Mouse (Mus musculus) liver, postnatal 0 days (tissue): ENCODE data around the gene Bhlha15.

ENCODE experiments used
- CTCF ChIP-seq: sonication (generic); IDR thresholded peaks from 2 replicates; pipeline ENCODE4 v1.5.1; 2016; ENCODE audit warnings: antibody characterized with exemption, low read depth
- EP300 ChIP-seq: IDR thresholded peaks from 2 replicates; pipeline ENCODE4 v1.6.1; 2016; ENCODE audit warnings: antibody characterized with exemption, low read depth, mild to moderate bottlenecking

DNA sequence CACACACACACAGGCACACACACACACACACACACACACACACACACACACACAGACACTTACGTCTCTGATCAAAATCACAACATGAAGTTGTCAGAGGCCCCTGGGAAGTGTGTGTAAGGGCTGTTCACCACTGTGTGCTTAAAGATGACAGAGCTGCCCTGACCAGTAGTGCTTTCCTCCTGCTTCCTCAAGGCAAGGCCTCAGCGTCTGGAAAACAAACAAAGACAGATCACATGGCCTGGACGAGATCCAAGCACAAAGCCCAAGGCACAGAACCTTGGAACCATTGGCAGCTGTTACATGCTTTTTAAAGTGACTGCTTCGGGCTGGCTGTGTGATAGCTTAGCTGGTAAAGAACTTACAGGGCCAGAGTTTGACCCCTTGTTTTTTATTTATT lies 31.5 kb upstream of the Bhlha15 start:
- TF ChIP-seq CTCF (no peak), EP300 (no peak)
